Mouse (Mus musculus): ENCODE measurements around the gene Srebf1.

DNA sequence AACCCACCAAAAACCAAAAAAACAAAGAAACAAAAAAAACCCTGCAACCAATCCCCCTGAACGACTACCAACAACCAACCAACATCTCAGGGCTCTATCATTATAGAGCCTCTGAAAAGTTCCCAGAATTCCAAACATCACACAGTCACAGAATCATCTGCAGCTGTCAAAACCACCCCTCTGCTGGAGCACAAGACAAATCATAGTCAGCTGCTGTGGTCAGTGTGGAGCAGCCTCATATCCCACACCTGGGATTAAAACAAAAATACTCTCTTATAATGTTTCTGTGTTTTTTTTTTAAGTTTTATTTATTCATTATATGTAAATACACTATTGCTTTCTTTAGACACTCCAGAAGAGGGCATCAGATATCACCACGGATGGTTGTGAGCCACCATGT is 27.5 kb upstream of the Srebf1 start:
- no peak for TF ChIP-seq CTCF (IDR thresholded peaks at IDR 0.05; ENCODE audit: control insufficient read depth, insufficient read depth, insufficient read length)
- TF ChIP-seq USF1 (IDR thresholded peaks at IDR 0.05; ENCODE audit: low read depth), result no peak
- no peak for TF ChIP-seq CEBPB (IDR thresholded peaks at IDR 0.05; ENCODE audit: low read depth)
- TF ChIP-seq MAX (IDR thresholded peaks at IDR 0.05), result no peak

All from C2C12 (cell line).